Mouse (Mus musculus) kidney, postnatal 14 days (tissue): ENCODE data around the gene Gon4l.

Source experiments
- DNase-seq: peaks from one replicate; pipeline ENCODE4 v3.0.0; 2022; ENCODE audit warnings: mixed read lengths

Gene Gon4l

GRCm38 (mm10) chr3:88913511-88914383 is 78.7 kb downstream of the Gon4l start, which contains the start of gene Msto1:
Gene Msto1 (minus strand): TSS chr3:88913999.
- DNase-seq, result peak; percentile 95

- no peak for DNase-seq
These were observed 79.4 kb downstream of the Gon4l start for GRCm38 (mm10) chr3:88914384-88914810.

GRCm38 (mm10) chr3:88918981-88919380 is 84.0 kb downstream of the Gon4l start:
- peak; percentile 33 for DNase-seq

GRCm38 (mm10) chr3:88921411-88921810 is 86.4 kb downstream of the Gon4l start:
- DNase-seq, result no peak

GRCm38 (mm10) chr3:88923989-88924591 is 89.1 kb downstream of the Gon4l start:
- DNase-seq, result no peak

GRCm38 (mm10) chr3:88925651-88926050 is 90.6 kb downstream of the Gon4l start:
- no peak for DNase-seq

GRCm38 (mm10) chr3:88929501-88929900 is 94.5 kb downstream of the Gon4l start:
- no peak for DNase-seq

- no peak for DNase-seq
These were observed 104.0 kb downstream of the Gon4l start for GRCm38 (mm10) chr3:88939071-88939470.

GRCm38 (mm10) chr3:88939749-88940148 is 104.7 kb downstream of the Gon4l start:
- DNase-seq, result peak; percentile 38

GRCm38 (mm10) chr3:88942316-88942880 is 107.4 kb downstream of the Gon4l start:
- no peak for DNase-seq

GRCm38 (mm10) chr3:88944109-88944508 is 109.1 kb downstream of the Gon4l start:
- DNase-seq, result no peak

- DNase-seq, result peak; percentile 95
These were observed 115.0 kb downstream of the Gon4l start for GRCm38 (mm10) chr3:88949786-88950575.

GRCm38 (mm10) chr3:88950576-88951326 is 115.7 kb downstream of the Gon4l start, which contains the start of the genes Ash1l and Dap3:
Gene Ash1l (plus strand): TSS chr3:88950622.
Gene Dap3 (minus strand): TSS chr3:88951181.
- DNase-seq, result peak; percentile 83

GRCm38 (mm10) chr3:88951327-88951800 is 116.3 kb downstream of the Gon4l start:
- no peak for DNase-seq

GRCm38 (mm10) chr3:88953246-88953645 is 118.2 kb downstream of the Gon4l start:
- DNase-seq, result no peak

- no peak for DNase-seq
These were observed 118.7 kb downstream of the Gon4l start for GRCm38 (mm10) chr3:88953736-88954135.
